In the genomic region with DNA sequence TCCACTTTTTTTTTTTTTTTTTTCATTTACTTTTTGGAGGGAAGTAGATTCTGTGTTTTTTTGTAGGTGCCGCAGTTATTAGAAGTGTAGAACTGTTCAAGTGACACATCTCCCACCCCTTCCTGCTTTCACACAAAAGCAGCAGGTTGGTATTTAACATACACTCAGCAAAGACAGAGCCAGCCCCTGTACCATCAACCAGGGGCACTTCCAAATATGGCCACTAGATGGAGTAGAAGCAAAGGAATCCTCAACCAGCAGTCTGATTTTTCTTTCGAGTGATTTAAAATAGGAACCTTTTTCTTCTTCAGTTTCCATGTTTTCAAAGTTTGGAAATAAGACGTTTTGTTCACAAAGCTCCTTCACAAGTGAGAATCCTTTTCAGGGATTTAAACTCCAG, we compare ENCODE assay signal across 8 mouse cellular contexts.
DNase-seq lines count a peak whose midpoint lies in the region; ATAC-seq and TF ChIP-seq lines count a peak whose summit lies in the region.

No protein-coding gene starts in this region.

- no peaks in the 10 kb centered on the region for H3K27me3 ChIP-seq in E14TG2a.4 (ENCODE audit: insufficient read depth, low read length)
- no peaks in the 10 kb centered on the region for H3K27me3 ChIP-seq in forebrain, embryonic 15.5 days
- no peaks in the 10 kb centered on the region for H3K27me3 ChIP-seq in liver, embryonic 14.5 days (ENCODE audit: control insufficient read depth, insufficient read depth, low read length)

- H3K27ac ChIP-seq in forebrain, embryonic 15.5 days (replicated peaks) = no peak overlapping the region
- H3K27ac ChIP-seq in liver, embryonic 14.5 days = no peak overlapping the region

- peak; percentile 99 for TF ChIP-seq CTCF in E14TG2a.4 (conservative IDR thresholded peaks at IDR 0.05; ENCODE audit: low read length)
- peak; percentile 76 for TF ChIP-seq CTCF in liver, embryonic 14.5 days (IDR thresholded peaks at IDR 0.05; ENCODE audit: low read depth)

- TF ChIP-seq EP300 in liver, embryonic 14.5 days (IDR thresholded peaks at IDR 0.05; ENCODE audit: low read depth) = no peak

- DNase-seq in 416B (ENCODE audit: low read depth) = peak; percentile 52
- DNase-seq in c-Kit-positive CD71-positive TER-119-positive erythroid progenitor cells, embryonic 14.5 days (ENCODE audit: low spot score) = peak; percentile 31
- peak; percentile 55 to 80 for DNase-seq in kidney, postnatal 36 days
- peak in 1 of 3 experiments; percentile 5 for DNase-seq in liver, embryonic 14.5 days (ENCODE audit: low read depth in 3 of 3, low spot score in 3 of 3)
- DNase-seq in ovary, postnatal 14 days (ENCODE audit: low spot score) = peak; percentile 71
- no peak for DNase-seq in urinary bladder, adult 2 months (ENCODE audit: low spot score)

- WGBS in forebrain, embryonic 15.5 days = 15% methylated on average over 3 of the region's 3 CpGs
- 17% methylated on average over 3 of the region's 3 CpGs for WGBS in liver, embryonic 14.5 days (ENCODE audit: insufficient replicate concordance)

- no peaks in the 10 kb centered on the region for H3K36me3 ChIP-seq in E14TG2a.4 (ENCODE audit: insufficient read depth, low read length)
- no peaks in the 10 kb centered on the region for H3K36me3 ChIP-seq in forebrain, embryonic 15.5 days
- no peaks in the 10 kb centered on the region for H3K36me3 ChIP-seq in liver, embryonic 14.5 days (replicated peaks; ENCODE audit: control insufficient read depth, insufficient read depth, low read depth)

- H3K4me3 ChIP-seq in E14TG2a.4 (replicated peaks; ENCODE audit: low read length) = no peak overlapping the region
- H3K4me3 ChIP-seq in forebrain, embryonic 15.5 days = no peak overlapping the region
- H3K4me3 ChIP-seq in liver, embryonic 14.5 days (ENCODE audit: insufficient read depth in 1 of 2, low read depth in 2 of 2, low read length in 2 of 2) = no peak overlapping the region

- no peaks in the 10 kb centered on the region for H3K4me1 ChIP-seq in E14TG2a.4 (replicated peaks; ENCODE audit: low read depth, low read length)
- no peaks in the 10 kb centered on the region for H3K4me1 ChIP-seq in forebrain, embryonic 15.5 days
- no peaks in the 10 kb centered on the region for H3K4me1 ChIP-seq in liver, embryonic 14.5 days (replicated peaks; ENCODE audit: control insufficient read depth in 2 of 2, insufficient read depth in 2 of 2, low read length in 1 of 2)

- peak; percentile 68 for ATAC-seq in forebrain, embryonic 15.5 days (replicated peaks)
- ATAC-seq in liver, embryonic 14.5 days (ENCODE audit: insufficient read depth) = no peak

- no peaks in the 10 kb centered on the region for H3K9me3 ChIP-seq in E14TG2a.4 (ENCODE audit: low read length)
- H3K9me3 ChIP-seq in forebrain, embryonic 15.5 days = no peaks in the 10 kb centered on the region
- H3K9me3 ChIP-seq in liver, embryonic 14.5 days (ENCODE audit: control insufficient read depth, low read length) = no peaks in the 10 kb centered on the region

- H3K9ac ChIP-seq in forebrain, embryonic 15.5 days (replicated peaks) = no peak overlapping the region
- no peak overlapping the region for H3K9ac ChIP-seq in liver, embryonic 14.5 days (replicated peaks)

- no peak overlapping the region for H3K4me2 ChIP-seq in forebrain, embryonic 15.5 days (replicated peaks)
- no peak overlapping the region for H3K4me2 ChIP-seq in liver, embryonic 14.5 days (ENCODE audit: low read depth)
